15 mouse cellular contexts compared by ENCODE assay signal in genomic region chr7:129654923-129655322, GRCm38 (mm10).
A peak's percentile ranks its signal among the peaks of the same experiment; 100 is the strongest.
DNase-seq lines count a peak whose midpoint lies in the region; ATAC-seq lines count a peak whose summit lies in the region.
"Had no signal": no experiment of that assay in that cellular context is flagged by ENCODE, and none has a peak within 500 bp of the region (broad histone marks: within the 10 kb centered on the region; RNA-seq: fewer than 3 reads in every experiment).

No protein-coding gene starts in this region.

- H3K27ac ChIP-seq in neural tube, embryonic 13.5 days (replicated peaks), result no peak overlapping the region
- H3K27ac ChIP-seq in neural tube, embryonic 15.5 days (replicated peaks), result no peak overlapping the region
- no peak overlapping the region for H3K27ac ChIP-seq in forebrain, embryonic 12.5 days
- H3K27ac ChIP-seq: limb, embryonic 15.5 days had no signal

- peaks cover 37% of the 10 kb centered on the region for H3K27me3 ChIP-seq in neural tube, embryonic 13.5 days
- 0 out of 2 replicates have a peak, but pooled peaks cover 6% of the 10 kb centered on the region for H3K27me3 ChIP-seq in neural tube, embryonic 15.5 days (replicated peaks)
- peaks cover 49% of the 10 kb centered on the region for H3K27me3 ChIP-seq in forebrain, embryonic 12.5 days
- H3K27me3 ChIP-seq: Patski had no signal

- H3K4me3 ChIP-seq in neural tube, embryonic 13.5 days, result no peak overlapping the region
- no peak overlapping the region for H3K4me3 ChIP-seq in neural tube, embryonic 15.5 days (replicated peaks)
- H3K4me3 ChIP-seq in forebrain, embryonic 12.5 days (replicated peaks), result no peak overlapping the region
- H3K4me3 ChIP-seq: limb, embryonic 15.5 days had no signal

- no peaks in the 10 kb centered on the region for H3K36me3 ChIP-seq in neural tube, embryonic 13.5 days
- H3K36me3 ChIP-seq in neural tube, embryonic 15.5 days, result no peaks in the 10 kb centered on the region
- H3K36me3 ChIP-seq in forebrain, embryonic 12.5 days (replicated peaks), result no peaks in the 10 kb centered on the region
- H3K36me3 ChIP-seq: limb, embryonic 15.5 days had no signal

- DNase-seq in kidney, postnatal 10 days, result peak; percentile 33
- no peak for DNase-seq in kidney, postnatal 36 days
- peak; percentile 52 for DNase-seq in forelimb bud, embryonic 11.5 days (ENCODE audit: low read depth, low spot score)
- DNase-seq in ovary, postnatal 10 days (ENCODE audit: low spot score), result no peak
- DNase-seq in MN1 (ENCODE audit: low spot score), result no peak
- DNase-seq: cerebellum, adult 9-10 months; heart, adult 18-20 months; kidney, postnatal 14 days; layer of hippocampus, postnatal 36 days; lung, postnatal 14 days had no signal

- 0 out of 2 replicates have a peak overlapping the region, but pooled peaks have one; percentile 4 for H3K4me2 ChIP-seq in neural tube, embryonic 13.5 days
- H3K4me2 ChIP-seq in neural tube, embryonic 15.5 days, result no peak overlapping the region
- peak overlapping the region; percentile 8 for H3K4me2 ChIP-seq in forebrain, embryonic 12.5 days
- H3K4me2 ChIP-seq: limb, embryonic 15.5 days had no signal

- H3K4me1 ChIP-seq in neural tube, embryonic 13.5 days (replicated peaks), result peaks cover 54% of the 10 kb centered on the region
- H3K4me1 ChIP-seq in neural tube, embryonic 15.5 days, result peaks cover 40% of the 10 kb centered on the region
- peaks cover 57% of the 10 kb centered on the region for H3K4me1 ChIP-seq in forebrain, embryonic 12.5 days

- H3K9ac ChIP-seq in neural tube, embryonic 13.5 days, result peak overlapping the region; percentile 3; the same call in 1 of the 2 replicates
- no peak overlapping the region for H3K9ac ChIP-seq in neural tube, embryonic 15.5 days (replicated peaks)
- no peak overlapping the region for H3K9ac ChIP-seq in forebrain, embryonic 12.5 days
- H3K9ac ChIP-seq: limb, embryonic 15.5 days had no signal

- no peaks in the 10 kb centered on the region for H3K9me3 ChIP-seq in neural tube, embryonic 13.5 days
- no peaks in the 10 kb centered on the region for H3K9me3 ChIP-seq in neural tube, embryonic 15.5 days (replicated peaks)
- H3K9me3 ChIP-seq in forebrain, embryonic 12.5 days, result no peaks in the 10 kb centered on the region
- H3K9me3 ChIP-seq: limb, embryonic 15.5 days had no signal

- WGBS in neural tube, embryonic 13.5 days, result 31% methylated on average over 12 of the region's 12 CpGs
- WGBS in neural tube, embryonic 15.5 days, result 28% methylated on average over 12 of the region's 12 CpGs
- 11% methylated on average over 12 of the region's 12 CpGs for WGBS in forebrain, embryonic 12.5 days

- ATAC-seq in neural tube, embryonic 13.5 days (ENCODE audit: low read depth), result no peak
- ATAC-seq in neural tube, embryonic 15.5 days (ENCODE audit: low FRiP score), result no peak
- ATAC-seq in forebrain, embryonic 12.5 days (ENCODE audit: low FRiP score), result peak; percentile 21; the same call in 1 of the 2 replicates

Comparison
In these comparisons a context has a peak if more than half of its experiments do, and no peak if none do; other contexts are left out.
1. DNase-seq: peak in kidney, postnatal 10 days (single experiment) and forelimb bud, embryonic 11.5 days (single experiment); none in kidney, postnatal 36 days (0 of 2), ovary, postnatal 10 days (single experiment) and MN1 (single experiment).